Mouse (Mus musculus): Measurements from ENCODE around the gene Gm16485. TPM values are rescaled to one million over a fixed set of nuclear protein-coding genes. Genes with fewer than 3 reads are reported as not detected.

Gm16485 gene
- 0.40 and 0.53 TPM in 2 replicates for polyA plus RNA-seq (2015; fragmentation: Nextera tagmentation; extraction: Ambion mirVana)

- Histone ChIP-seq H3K9ac (ENCODE audit: low read depth, low read length) (no peak within 1 kb of the TSS), H3K4me1 (ENCODE audit: control insufficient read depth, insufficient read depth, low read depth, low read length) (no peaks in the 10 kb centered on the region), H3K36me3 (ENCODE audit: control insufficient read depth, insufficient read depth, low read length) (no peaks in the 10 kb centered on the region), H3K27me3 (replicated peaks; ENCODE audit: control insufficient read depth, insufficient read depth, low read length) (no peaks in the 10 kb centered on the region), H3K4me3 (ENCODE audit: low read length) (no peak within 1 kb of the TSS), H3K9me3 (ENCODE audit: control insufficient read depth, low read length) (no peaks in the 10 kb centered on the region), H3K27ac (ENCODE audit: low read depth, low read length) (no peak within 1 kb of the TSS), H3K4me2 (ENCODE audit: low read length) (no peak within 1 kb of the TSS)
- ATAC-seq, result no peak
- WGBS, result 76% methylated on average over 2 of the region's 2 CpGs
These were observed at the start of gene Gm16485 for GRCm38 (mm10) chr9:8971491-8971890. Gm16485 (plus strand) TSS chr9:8971791.

GRCm38 (mm10) chr9:8927561-8927960 lies 44.0 kb upstream of the Gm16485 start:
- Histone ChIP-seq H3K9ac (ENCODE audit: low read depth, low read length) (no peak overlapping the region), H3K27ac (ENCODE audit: low read depth, low read length) (no peak overlapping the region), H3K4me3 (ENCODE audit: low read length) (no peak overlapping the region), H3K9me3 (ENCODE audit: control insufficient read depth, low read length) (peaks cover 4% of the 10 kb centered on the region; the same call in 1 of the 2 replicates), H3K4me1 (ENCODE audit: control insufficient read depth, insufficient read depth, low read depth, low read length) (no peaks in the 10 kb centered on the region), H3K27me3 (replicated peaks; ENCODE audit: control insufficient read depth, insufficient read depth, low read length) (no peaks in the 10 kb centered on the region), H3K36me3 (ENCODE audit: control insufficient read depth, insufficient read depth, low read length) (peaks cover 4% of the 10 kb centered on the region; the same call in 1 of the 2 replicates), H3K4me2 (ENCODE audit: low read length) (no peak overlapping the region)
- 95% methylated on average over 2 of the region's 2 CpGs for WGBS
- no peak for ATAC-seq

- Histone ChIP-seq H3K9ac (ENCODE audit: low read depth, low read length) (no peak overlapping the region), H3K4me2 (ENCODE audit: low read length) (no peak overlapping the region), H3K36me3 (ENCODE audit: control insufficient read depth, insufficient read depth, low read length) (no peaks in the 10 kb centered on the region), H3K27me3 (replicated peaks; ENCODE audit: control insufficient read depth, insufficient read depth, low read length) (no peaks in the 10 kb centered on the region), H3K9me3 (ENCODE audit: control insufficient read depth, low read length) (no peaks in the 10 kb centered on the region), H3K4me3 (ENCODE audit: low read length) (no peak overlapping the region), H3K4me1 (ENCODE audit: control insufficient read depth, insufficient read depth, low read depth, low read length) (no peaks in the 10 kb centered on the region), H3K27ac (ENCODE audit: low read depth, low read length) (no peak overlapping the region)
- 36% methylated on average over 1 of the region's 1 CpGs for WGBS
- no peak for ATAC-seq
These were observed 33.8 kb upstream of the Gm16485 start for GRCm38 (mm10) chr9:8937753-8938152.

- ATAC-seq, result no peak
- no peak overlapping the region for H3K27ac ChIP-seq (ENCODE audit: low read depth, low read length)
- no peaks in the 10 kb centered on the region for H3K36me3 ChIP-seq (ENCODE audit: control insufficient read depth, insufficient read depth, low read length)
- H3K4me2 ChIP-seq (ENCODE audit: low read length), result no peak overlapping the region
- no peaks in the 10 kb centered on the region for H3K4me1 ChIP-seq (ENCODE audit: control insufficient read depth, insufficient read depth, low read depth, low read length)
- H3K4me3 ChIP-seq (ENCODE audit: low read length), result no peak overlapping the region
- no peak overlapping the region for H3K9ac ChIP-seq (ENCODE audit: low read depth, low read length)
- no peaks in the 10 kb centered on the region for H3K27me3 ChIP-seq (replicated peaks; ENCODE audit: control insufficient read depth, insufficient read depth, low read length)
- no peaks in the 10 kb centered on the region for H3K9me3 ChIP-seq (ENCODE audit: control insufficient read depth, low read length)
These were observed 18.3 kb upstream of the Gm16485 start for GRCm38 (mm10) chr9:8953306-8953705.

- Histone ChIP-seq H3K27me3 (replicated peaks; ENCODE audit: control insufficient read depth, insufficient read depth, low read length) (no peaks in the 10 kb centered on the region), H3K4me2 (ENCODE audit: low read length) (no peak overlapping the region), H3K4me1 (ENCODE audit: control insufficient read depth, insufficient read depth, low read depth, low read length) (no peaks in the 10 kb centered on the region), H3K36me3 (ENCODE audit: control insufficient read depth, insufficient read depth, low read length) (peaks cover 4% of the 10 kb centered on the region; the same call in 1 of the 2 replicates), H3K9me3 (ENCODE audit: control insufficient read depth, low read length) (no peaks in the 10 kb centered on the region), H3K9ac (ENCODE audit: low read depth, low read length) (no peak overlapping the region), H3K4me3 (ENCODE audit: low read length) (no peak overlapping the region), H3K27ac (ENCODE audit: low read depth, low read length) (no peak overlapping the region)
- no peak for ATAC-seq
- 68% methylated on average over 8 of the region's 8 CpGs for WGBS
These were observed 7.0 kb upstream of the Gm16485 start for GRCm38 (mm10) chr9:8964512-8965133.

- Histone ChIP-seq H3K4me3 (ENCODE audit: low read length) (no peak overlapping the region), H3K4me2 (ENCODE audit: low read length) (no peak overlapping the region), H3K9ac (ENCODE audit: low read depth, low read length) (no peak overlapping the region), H3K27me3 (replicated peaks; ENCODE audit: control insufficient read depth, insufficient read depth, low read length) (no peaks in the 10 kb centered on the region), H3K4me1 (ENCODE audit: control insufficient read depth, insufficient read depth, low read depth, low read length) (no peaks in the 10 kb centered on the region), H3K9me3 (ENCODE audit: control insufficient read depth, low read length) (no peaks in the 10 kb centered on the region), H3K36me3 (ENCODE audit: control insufficient read depth, insufficient read depth, low read length) (no peaks in the 10 kb centered on the region), H3K27ac (ENCODE audit: low read depth, low read length) (no peak overlapping the region)
- no peak for ATAC-seq
- WGBS, result 74% methylated on average over 7 of the region's 7 CpGs
These were observed 1.4 kb upstream of the Gm16485 start for GRCm38 (mm10) chr9:8970240-8970639.

- Histone ChIP-seq H3K27me3 (replicated peaks; ENCODE audit: control insufficient read depth, insufficient read depth, low read length) (no peaks in the 10 kb centered on the region), H3K4me1 (ENCODE audit: control insufficient read depth, insufficient read depth, low read depth, low read length) (no peaks in the 10 kb centered on the region), H3K36me3 (ENCODE audit: control insufficient read depth, insufficient read depth, low read length) (no peaks in the 10 kb centered on the region), H3K9ac (ENCODE audit: low read depth, low read length) (no peak overlapping the region), H3K4me2 (ENCODE audit: low read length) (no peak overlapping the region), H3K4me3 (ENCODE audit: low read length) (no peak overlapping the region), H3K9me3 (ENCODE audit: control insufficient read depth, low read length) (no peaks in the 10 kb centered on the region), H3K27ac (ENCODE audit: low read depth, low read length) (no peak overlapping the region)
- ATAC-seq, result peak; percentile 63; the same call in 1 of the 2 replicates
- 49% methylated on average over 2 of the region's 2 CpGs for WGBS
These were observed 6.2 kb downstream of the Gm16485 start for GRCm38 (mm10) chr9:8977775-8978174.

GRCm38 (mm10) chr9:8982315-8982714 lies 10.7 kb downstream of the Gm16485 start:
- H3K9ac ChIP-seq (ENCODE audit: low read depth, low read length), result no peak overlapping the region
- no peaks in the 10 kb centered on the region for H3K27me3 ChIP-seq (replicated peaks; ENCODE audit: control insufficient read depth, insufficient read depth, low read length)
- H3K4me2 ChIP-seq (ENCODE audit: low read length), result no peak overlapping the region
- no peaks in the 10 kb centered on the region for H3K36me3 ChIP-seq (ENCODE audit: control insufficient read depth, insufficient read depth, low read length)
- WGBS, result 81% methylated on average over 3 of the region's 3 CpGs
- H3K4me1 ChIP-seq (ENCODE audit: control insufficient read depth, insufficient read depth, low read depth, low read length), result no peaks in the 10 kb centered on the region
- no peaks in the 10 kb centered on the region for H3K9me3 ChIP-seq (ENCODE audit: control insufficient read depth, low read length)
- H3K4me3 ChIP-seq (ENCODE audit: low read length), result no peak overlapping the region
- no peak for ATAC-seq
- no peak overlapping the region for H3K27ac ChIP-seq (ENCODE audit: low read depth, low read length)

- Histone ChIP-seq H3K4me3 (ENCODE audit: low read length) (no peak overlapping the region), H3K9me3 (ENCODE audit: control insufficient read depth, low read length) (no peaks in the 10 kb centered on the region), H3K27ac (ENCODE audit: low read depth, low read length) (no peak overlapping the region), H3K27me3 (replicated peaks; ENCODE audit: control insufficient read depth, insufficient read depth, low read length) (no peaks in the 10 kb centered on the region), H3K4me2 (ENCODE audit: low read length) (no peak overlapping the region), H3K4me1 (ENCODE audit: control insufficient read depth, insufficient read depth, low read depth, low read length) (no peaks in the 10 kb centered on the region), H3K36me3 (ENCODE audit: control insufficient read depth, insufficient read depth, low read length) (no peaks in the 10 kb centered on the region), H3K9ac (ENCODE audit: low read depth, low read length) (no peak overlapping the region)
- ATAC-seq, result no peak
- WGBS, result 81% methylated on average over 2 of the region's 2 CpGs
These were observed 24.9 kb downstream of the Gm16485 start for GRCm38 (mm10) chr9:8996494-8996893.
